Mouse (Mus musculus): ENCODE measurements around the gene Smim27.
A peak's percentile ranks its signal among the peaks of the same experiment; 100 is the strongest.

Smim27 gene

DNA sequence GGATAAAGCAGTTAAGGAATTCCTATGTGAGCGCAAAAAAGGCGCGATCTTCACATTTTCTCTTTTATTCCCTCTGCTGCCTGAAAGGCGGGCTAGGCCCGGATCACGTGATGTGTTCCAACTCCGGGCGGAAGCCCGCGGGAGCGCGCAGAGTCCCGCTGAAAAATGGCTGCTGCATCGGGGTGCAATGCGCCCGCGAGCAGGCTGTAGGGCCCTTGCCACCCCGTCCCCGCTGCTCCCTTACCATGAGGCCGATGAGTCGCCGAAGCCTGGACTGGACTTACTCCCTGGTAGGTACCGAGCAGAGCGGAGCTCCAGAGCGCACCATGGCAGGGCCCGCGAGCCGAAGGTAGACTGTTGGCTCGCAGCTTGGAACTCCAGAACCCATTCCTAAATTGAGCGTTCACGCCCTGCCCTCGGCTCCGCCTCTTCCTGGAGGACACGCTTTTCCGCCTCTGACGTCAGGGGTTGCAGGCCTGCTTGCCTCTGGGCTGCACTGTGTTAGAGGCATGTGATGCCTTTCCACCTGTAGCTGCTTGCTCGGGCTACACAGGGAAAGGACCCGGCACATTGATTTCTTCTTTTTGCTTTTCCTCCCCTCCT is at the start of gene Smim27, which contains the start of gene Topors:
TSS of gene Smim27 (plus strand) at position 150 of the 603 bp plus-strand sequence.
TSS of gene Topors (minus strand) at position 421 of the 603 bp plus-strand sequence.
- peak; percentile 95 for DNase-seq

DNA sequence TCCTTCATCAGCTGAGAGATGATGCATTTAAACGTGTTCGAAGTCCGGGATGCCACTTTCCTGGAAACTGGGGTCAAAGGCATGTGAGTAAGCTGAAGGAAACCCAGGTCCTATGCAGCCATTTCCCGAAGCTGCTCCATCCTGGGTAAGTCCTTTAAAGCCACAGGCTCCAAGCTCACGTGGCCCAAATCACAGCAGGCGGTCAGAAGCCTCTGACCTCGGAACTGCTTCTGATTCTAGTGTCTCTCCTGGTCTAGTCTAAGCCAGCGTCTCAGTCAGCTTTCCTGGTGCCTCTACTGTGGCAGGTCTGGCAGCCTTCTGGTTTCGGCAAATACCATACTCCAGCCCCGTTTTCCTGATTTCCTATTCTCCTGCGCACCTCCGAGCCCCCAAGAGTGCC is 48.9 kb upstream of the Smim27 start:
- DNase-seq, result no peak

DNA sequence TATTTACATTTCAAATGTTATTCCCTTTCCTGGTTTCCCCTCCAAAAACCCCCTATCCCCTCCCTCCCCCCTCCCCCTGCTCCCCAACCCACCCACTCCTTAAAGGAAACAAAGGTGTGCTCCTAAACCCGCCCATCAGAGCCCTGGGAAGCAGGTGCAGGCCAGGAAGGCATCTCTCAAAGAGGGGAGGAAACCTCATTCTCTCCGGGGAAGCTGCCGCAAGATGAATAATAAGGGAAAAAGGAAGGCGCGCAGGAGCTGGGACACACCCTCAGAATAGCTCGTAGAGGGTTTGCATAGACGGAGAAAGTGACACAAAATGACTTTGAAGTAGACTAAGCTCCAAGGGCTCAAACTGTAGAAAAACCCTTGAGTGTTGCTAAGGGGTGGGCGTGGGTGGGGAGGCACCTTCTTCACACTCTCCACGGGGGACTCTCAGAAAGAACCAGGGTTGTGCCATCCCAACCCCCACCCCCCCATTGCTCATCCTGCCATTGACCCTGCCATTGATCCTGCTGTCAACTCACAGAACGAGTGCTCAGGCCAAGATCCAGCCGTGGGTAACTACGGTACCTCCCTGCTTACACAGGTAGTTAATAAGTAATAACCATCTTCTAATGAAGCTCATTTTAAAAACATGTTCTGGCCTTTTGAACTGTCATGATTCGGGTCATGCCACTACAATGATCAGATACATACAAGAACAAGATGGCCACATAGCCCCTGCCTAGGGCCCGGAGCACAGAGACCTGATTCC is 48.2 kb upstream of the Smim27 start:
- DNase-seq, result no peak

DNA sequence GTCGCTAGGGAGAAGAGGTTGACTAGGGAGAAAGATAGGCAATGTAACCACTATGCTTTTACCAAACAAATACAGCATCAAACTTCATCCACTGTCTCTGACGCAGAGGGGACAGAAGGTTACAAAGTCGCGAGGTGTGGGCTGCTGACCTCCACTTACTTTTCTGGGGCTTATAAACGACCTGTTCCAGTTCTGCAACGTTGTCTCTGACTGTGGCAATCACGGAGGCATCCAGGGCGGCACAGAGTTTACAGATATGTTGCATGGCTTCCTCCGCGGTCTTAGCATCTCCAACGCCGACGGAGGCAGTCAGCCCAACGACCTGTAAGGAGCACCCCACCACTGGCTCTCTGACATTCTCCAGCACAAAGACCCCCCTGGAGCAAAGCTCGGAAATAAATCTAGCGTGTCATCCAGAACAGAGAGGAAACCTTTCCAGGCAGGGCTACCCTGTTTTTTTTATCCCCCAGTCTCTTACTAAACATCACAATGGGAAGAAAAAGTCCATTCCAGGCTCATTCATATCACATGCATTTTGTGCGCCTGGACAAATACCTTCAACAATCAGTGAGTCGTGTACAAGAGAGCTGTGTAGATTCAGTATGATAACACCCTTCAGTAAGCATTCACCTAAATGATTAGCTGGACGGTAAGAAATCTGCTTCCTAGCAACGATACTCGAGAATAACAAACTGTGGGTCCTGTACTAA is 47.3 kb upstream of the Smim27 start:
- DNase-seq, result no peak

DNA sequence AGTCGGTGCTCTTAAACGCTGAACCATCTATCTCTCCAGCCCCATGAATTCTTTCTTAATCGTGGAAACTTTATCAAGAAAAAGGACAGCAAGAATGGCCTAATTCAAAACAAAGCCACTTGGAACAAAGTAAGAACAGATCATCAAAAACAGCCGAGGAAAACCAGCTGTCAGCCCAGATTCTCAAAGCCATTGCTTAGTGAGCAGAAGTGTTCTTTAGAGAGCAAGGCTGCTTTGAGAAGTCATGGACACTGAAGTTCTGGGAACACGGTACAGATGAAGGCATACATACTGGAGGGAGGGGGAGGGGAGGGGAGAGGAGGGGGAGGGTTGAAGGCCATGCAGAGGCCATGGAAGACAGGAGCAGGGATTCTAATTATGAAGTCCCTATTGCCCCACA is 43.3 kb upstream of the Smim27 start:
- DNase-seq, result no peak

DNA sequence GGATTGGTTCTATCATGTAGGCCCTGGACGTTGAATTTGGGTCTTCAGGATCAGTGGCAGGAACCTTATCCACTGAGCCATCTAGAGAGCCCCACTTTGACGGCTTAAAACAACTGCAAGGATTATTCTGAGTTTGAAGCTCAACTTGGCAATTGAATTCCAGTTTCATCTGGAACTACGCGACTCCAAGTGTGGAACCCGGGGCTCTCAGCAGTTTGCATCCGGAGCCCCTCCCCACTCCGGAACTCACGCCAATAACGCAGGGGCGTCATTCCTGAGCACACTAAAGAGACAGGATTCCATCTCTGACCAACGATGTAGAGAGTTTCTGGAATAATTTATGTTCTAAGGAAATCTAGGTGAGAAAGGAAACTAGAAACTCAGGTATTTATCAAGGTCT is 42.2 kb upstream of the Smim27 start:
- DNase-seq, result no peak

DNA sequence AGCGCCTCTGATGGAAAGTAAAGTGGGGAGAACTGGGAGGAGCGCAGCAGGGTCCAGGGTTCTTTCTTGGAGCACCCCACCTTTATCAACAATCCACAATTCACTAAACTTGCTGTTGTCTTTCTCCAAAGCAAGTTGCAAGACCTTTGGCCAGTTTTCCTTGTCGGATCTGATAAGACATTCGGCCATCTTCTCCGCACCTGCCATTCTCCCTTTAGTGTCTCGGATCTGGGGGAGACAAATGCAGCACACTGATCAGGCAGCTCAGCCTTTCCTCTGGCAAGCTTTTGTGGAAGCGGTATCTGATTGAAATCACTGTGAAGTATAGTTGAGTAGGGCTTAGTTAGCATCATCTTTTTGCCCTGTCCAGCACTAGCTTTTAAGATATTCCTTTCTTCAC is 41.5 kb upstream of the Smim27 start:
- DNase-seq, result no peak

DNA sequence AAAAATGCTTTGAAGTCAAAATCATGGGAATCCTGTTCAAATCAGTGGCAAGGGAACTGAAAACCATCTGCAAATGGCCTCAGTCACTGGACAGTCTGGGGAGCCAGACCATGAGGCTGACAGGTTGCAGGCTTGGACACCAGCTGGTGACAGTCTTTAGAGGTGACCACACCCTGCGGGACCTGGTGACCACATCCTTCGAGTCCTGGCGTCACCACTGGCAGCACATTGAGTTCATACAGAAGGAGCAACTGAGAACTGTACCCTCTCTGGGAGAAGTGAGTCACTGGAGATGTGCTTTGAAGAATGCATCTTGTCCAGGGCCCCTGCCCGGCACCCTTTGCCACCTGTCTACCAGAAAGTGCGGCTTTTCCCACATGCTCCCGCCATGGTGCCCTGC is 39.7 kb upstream of the Smim27 start:
- no peak for DNase-seq

DNA sequence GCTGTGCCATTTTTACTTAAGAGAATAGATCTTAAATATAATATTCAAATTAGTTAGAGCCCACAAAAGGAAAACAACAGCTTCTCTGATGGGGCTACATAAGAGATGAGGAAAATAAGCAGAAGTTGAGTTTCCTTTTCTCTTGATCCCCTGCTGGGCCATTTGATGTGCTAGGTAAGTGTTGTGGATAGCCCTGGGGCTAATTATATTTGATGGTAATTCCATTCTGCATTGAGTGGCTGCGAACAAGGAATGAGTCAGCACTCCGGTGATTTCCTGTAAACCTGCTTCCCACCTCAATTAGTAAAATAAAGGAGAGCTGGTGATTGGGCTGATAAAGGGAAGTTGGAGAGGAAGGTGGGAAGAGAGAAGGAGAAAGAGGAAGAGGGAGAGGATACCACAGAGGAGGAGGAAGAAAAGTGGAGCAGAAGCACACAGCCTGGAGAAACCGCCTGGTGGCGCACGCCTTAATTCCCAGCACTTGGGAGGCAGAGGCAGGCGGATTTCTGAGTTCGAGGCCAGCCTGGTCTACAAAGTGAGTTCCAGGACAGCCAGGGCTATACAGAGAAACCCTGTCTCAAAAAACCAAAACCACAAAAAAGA is 36.2 kb upstream of the Smim27 start:
- no peak for DNase-seq

DNA sequence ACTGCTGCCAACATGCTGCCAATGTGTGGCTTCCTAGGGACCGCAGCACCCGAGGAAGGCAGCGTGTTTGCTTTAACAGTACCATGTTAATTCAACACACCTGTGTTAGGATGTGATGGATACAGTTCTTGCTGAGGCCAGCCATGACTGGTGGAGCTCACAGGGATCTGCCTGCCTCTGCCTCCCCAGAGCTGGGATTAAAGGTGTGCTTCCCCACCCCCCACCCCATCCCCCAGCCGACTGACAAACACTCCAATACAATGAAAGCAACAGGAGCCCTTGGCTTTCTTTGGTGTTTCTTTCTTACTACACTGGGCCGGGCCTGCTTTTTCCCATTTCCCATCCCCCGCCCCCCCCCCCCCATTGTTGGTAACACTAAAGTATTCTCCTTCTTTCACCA is 35.1 kb upstream of the Smim27 start:
- DNase-seq, result no peak

DNA sequence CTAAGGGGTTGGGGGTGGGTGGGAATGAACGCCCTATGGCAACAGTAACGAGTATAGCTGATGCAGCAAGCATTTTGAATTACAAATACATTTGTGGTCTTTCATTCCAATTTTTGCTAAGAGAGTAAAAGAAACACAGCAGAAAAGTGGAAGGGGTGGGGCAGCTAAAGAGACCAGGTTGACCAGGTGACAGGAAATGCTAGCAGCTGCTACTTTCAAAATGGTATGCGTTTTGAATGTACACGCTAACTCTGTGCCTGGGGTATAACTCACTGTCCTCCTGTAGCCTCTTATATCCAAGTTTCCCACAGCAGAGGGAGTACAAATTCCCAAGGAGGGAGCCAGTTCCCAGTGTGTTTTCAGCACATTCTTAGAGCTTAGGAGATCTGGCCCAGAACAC is 32.5 kb upstream of the Smim27 start:
- no peak for DNase-seq

DNA sequence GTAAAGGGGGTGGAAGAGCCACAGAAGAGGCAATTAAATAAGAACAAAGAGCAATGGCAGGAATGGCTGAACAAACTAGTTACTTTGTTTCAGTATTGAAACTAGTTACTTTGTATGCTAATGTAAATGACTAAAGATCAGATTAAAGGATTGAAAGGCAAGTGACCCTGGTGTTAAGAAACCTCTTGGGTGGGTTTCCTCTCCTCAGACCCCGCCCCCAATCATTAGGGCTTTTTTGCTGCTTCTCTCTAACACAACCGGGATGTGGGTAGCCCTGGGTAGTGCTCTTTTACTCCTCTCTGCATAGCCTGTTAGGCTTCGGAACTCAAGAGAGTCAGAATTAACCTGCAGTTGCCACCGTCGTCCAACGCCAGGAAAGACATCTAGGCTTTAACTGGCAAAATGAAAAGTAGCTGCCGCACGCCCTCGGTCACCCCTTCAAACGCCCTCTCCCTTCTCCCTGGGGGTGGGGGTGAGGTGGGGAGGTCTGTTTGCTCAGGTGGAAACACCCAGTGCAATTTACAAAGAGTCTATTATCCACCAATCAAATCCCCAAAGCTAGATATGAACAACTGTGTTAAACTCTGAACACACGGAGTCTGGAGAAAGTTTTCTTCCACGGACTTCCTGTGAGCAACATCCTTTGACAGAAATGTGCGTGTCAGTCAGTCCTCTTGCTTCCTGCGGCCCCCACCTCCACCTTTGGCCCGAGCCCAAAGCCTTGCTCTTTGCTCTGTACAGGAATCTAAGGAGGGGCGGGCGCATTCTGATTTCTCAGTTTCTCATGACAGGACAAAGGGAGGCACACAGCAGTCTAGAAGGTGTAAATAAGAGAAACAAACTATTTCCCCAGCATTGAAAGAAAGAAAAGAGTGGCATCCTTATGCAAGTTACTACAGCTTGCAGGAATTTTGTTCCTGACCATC is 30.6 kb upstream of the Smim27 start:
- DNase-seq, result peak; percentile 21

DNA sequence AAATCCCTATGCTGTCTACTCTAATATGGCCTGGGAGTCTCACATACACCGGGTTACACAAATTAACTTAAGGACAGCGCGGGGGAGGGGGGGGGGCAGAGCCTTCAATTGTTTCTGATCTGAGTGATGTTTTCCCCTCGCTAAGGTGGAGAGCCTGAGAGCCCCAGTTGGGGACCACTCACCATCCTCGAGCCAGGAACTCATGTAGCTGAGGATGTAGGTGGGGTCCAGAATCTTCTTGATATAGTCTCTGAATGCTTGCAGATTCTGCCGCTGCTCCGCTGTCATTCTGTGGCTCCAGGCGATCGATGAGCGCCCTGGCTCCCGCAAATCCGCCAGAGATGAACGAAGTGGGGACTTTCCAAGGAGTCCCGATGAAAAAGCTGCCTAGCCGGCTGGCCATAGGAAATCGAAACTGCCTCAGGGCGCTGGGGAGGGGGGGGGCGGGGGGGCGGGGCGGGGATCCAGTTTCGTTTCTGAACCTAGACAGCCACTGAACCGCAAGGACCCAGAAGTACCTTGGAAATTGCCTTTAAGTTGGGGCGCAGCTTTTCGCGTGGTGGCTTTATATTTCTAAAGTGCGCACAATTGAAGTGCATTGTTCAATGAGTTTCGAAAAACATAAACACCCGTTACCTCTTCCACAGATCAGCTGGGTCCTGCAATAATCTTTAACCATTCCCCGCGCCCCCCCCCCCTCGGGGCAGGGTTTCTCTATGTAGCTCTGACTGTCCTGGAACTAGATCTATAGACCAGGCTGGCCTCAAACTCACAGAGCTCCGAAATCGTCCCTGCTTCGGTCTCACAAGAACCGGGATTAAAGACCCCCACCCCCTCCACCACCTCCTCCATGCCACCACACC is 29.7 kb upstream of the Smim27 start, which contains the start of gene Ddx58:
TSS of gene Ddx58 (minus strand) at position 420 of the 863 bp plus-strand sequence.
- DNase-seq, result peak; percentile 10

DNA sequence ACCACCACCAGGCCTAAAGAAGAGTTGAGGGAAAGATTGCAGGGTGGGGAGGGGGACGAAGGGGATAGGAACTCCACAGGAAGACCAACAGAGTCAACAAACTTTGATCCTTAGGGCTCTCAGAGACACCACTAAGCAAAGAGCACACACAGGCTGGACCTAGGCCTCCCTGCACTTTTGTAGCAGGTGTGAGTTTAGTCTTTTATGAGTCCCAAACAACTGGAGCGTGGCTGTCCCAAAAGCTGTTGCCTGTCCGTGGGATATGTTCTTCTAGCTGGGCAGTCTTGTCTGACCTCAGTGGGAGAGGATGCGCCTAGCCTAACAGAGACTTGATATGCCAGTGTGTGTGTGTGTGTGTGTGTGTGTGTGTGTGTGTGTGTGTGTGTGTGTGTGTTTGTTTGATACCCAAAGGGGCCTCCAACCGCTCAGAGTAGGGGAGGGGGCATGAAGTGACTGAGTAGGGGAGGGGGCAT is 29.1 kb upstream of the Smim27 start:
- DNase-seq, result no peak

DNA sequence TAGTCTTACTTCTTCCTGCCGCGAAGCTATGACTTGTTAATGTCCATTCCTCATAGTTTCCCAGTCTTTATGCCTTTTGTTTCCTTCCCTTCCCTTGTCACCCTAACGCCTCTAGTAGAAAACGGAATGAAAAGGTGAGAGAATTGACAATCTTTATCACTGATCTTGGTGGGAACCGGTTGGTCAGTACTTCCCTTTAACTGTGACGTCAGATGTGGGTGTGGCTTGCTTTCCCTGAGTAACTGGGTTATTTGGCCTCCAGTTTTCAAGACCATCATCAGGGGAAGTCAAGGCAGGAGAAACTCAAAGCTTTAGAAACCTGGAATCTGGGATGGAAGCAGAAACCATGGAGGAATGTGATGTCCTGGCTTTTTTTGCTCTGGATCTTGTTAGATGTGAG is 27.5 kb upstream of the Smim27 start:
- DNase-seq, result no peak

DNA sequence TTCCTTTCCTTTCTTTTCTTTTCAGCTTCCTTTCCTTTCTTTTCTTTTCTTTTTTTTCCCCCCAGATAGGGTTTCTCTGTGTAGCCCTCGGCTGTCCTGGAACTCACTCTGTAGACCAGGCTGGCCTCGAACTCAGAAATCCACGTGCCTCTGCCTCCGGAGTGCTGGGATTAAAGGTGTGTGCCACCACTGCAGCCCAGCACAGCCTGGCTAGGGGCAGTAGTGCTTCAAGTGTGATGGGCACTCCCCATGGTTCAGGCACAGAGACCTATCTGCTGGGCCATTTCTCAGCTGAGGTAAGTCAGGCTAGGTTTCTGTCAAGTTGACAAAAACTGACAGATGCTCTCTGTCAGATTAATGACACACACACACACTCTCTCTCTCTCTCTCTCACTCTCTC is 26.4 kb upstream of the Smim27 start:
- DNase-seq, result no peak

DNA sequence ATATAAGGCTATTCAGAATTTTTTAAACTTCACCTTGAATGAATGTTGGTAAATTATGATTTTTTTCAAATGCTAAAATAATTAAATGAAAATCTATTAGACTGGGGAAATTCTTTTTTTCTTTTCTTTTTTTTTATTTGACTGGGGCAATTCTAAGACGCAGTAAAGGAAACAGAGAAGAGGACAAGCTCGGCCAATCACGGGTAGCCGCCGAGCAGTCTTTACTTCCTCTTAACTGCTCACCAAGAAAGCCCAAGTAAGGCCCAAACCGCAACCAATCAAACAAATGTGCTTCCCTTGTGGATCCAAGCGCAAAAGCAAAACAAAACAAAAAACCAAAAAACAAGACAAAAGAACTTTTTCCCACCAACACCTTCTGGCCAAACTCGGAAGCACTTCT is 25.3 kb upstream of the Smim27 start:
- no peak for DNase-seq

DNA sequence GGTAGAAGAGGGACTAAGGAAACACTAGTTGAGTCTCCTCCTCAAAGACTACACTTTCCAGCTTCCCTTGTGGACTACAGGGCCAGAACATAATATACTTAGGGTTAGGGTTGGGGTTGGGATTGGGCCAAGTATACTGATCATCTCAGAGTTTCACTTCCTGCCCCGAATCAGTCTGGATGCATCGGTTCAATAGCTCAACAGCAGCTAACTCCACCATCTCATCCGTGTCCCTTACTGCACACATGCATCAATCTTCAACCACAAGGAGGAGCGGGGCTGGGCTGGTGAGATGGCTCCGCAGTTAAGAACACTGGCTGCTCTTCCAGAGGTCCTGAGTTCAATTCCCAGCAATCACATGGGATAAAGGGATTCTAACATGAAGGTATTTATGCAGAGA is 18.4 kb upstream of the Smim27 start:
- no peak for DNase-seq

DNA sequence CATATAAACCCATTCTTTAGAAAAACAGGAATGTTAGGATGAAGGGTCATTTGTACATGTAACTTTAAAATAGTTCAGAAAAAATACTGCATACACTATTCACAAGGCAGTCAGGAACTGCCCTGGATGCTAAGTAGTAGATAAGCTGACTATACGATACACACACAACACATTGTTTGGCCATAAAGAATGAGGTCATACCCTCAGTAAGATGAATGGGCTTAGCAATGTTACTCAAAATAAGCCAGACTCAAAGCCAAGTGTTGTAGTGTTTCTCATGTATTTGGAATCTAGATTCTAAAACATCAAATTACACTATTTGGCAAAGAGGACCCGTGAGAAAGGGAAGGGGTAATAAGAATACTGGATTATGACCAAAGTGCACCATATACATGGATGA is 15.6 kb upstream of the Smim27 start:
- no peak for DNase-seq

DNA sequence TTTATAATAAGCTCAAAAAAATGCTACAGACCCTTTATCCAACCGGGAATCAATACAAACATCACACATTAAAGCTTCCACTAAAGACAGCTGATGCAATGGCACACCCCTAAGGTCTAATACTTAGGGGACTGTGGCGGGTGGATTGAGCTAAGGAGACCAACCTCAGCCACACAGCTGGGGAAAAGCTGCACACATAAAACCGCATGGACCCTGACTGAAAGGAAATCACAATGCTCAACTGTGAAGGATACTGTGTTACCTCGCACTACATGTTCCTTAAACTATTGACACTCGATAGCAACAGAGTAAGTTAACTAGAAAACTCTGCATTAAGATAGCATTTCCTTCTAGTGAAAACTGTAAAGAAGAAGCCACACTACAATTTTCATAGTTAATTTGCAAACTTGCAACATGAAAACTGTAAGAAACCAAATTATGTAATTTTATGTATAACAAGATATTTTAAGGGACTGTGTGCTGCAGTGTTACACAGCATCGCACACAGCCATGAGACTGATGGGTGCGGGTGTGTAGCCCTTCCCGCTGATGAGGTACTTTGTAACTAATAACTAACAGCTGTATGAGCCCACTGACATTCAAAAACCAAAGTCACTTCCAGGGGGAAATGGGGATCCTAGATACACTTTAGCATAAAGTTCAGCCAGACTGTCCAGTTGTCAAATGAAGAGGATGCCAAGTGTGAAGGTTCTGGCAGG is 14.8 kb upstream of the Smim27 start:
- DNase-seq, result no peak

DNA sequence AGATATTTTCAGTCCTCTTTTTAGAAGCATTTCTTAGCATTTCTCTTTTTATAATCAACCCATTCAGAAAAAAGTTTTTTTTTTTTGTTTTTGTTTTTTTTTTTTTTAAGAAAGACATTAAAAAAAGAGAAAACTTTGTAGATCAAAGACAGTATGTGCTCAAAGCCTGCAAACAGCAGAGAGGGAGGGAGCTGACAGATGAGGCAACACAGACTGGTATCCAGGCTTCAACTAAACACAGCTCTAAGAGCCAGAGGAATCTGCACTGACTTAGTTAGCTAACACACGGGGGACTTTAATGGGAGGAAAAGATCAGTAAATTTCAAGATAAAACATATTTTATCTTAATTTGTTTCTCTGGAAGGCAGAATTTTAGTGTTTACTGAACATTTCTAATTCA is 5.1 kb upstream of the Smim27 start:
- no peak for DNase-seq

Measured in cerebellum, adult 9-11 months (tissue).